Mouse (Mus musculus) lung, postnatal 14 days (tissue): ENCODE measurements around the gene Ntn5.

ENCODE experiments used
- DNase-seq: peaks from one replicate; pipeline ENCODE4 v3.0.0; 2021

Ntn5 gene

GRCm38 (mm10) chr7:45713881-45714520 lies 30.2 kb downstream of the Ntn5 start:
- DNase-seq = no peak

GRCm38 (mm10) chr7:45714630-45715089 lies 30.8 kb downstream of the Ntn5 start:
- no peak for DNase-seq

GRCm38 (mm10) chr7:45715090-45715708 lies 31.4 kb downstream of the Ntn5 start, which contains the start of gene Rpl18:
Rpl18 (plus strand) TSS chr7:45715457.
- peak; percentile 98 for DNase-seq

- no peak for DNase-seq
These were observed 32.1 kb downstream of the Ntn5 start for GRCm38 (mm10) chr7:45715741-45716459.

- DNase-seq = no peak
These were observed 32.6 kb downstream of the Ntn5 start for GRCm38 (mm10) chr7:45716460-45716857.

- no peak for DNase-seq
These were observed 33.4 kb downstream of the Ntn5 start for GRCm38 (mm10) chr7:45716952-45717917.

GRCm38 (mm10) chr7:45717918-45718297 lies 34.1 kb downstream of the Ntn5 start, which contains the start of gene Sphk2:
Sphk2 (minus strand) TSS chr7:45718002.
- DNase-seq = peak; percentile 99

- DNase-seq = no peak
These were observed 34.5 kb downstream of the Ntn5 start for GRCm38 (mm10) chr7:45718331-45718730.

GRCm38 (mm10) chr7:45719180-45719579 lies 35.4 kb downstream of the Ntn5 start:
- no peak for DNase-seq

GRCm38 (mm10) chr7:45719738-45720412 lies 36.1 kb downstream of the Ntn5 start:
- no peak for DNase-seq

GRCm38 (mm10) chr7:45720413-45721233 lies 36.8 kb downstream of the Ntn5 start, which contains the start of gene Fam83e:
Fam83e (plus strand) TSS chr7:45721212.
- DNase-seq = no peak

GRCm38 (mm10) chr7:45721234-45721571 lies 37.4 kb downstream of the Ntn5 start:
- no peak for DNase-seq

GRCm38 (mm10) chr7:45721642-45722347 lies 38.0 kb downstream of the Ntn5 start:
- DNase-seq = no peak

GRCm38 (mm10) chr7:45722348-45722713 lies 38.5 kb downstream of the Ntn5 start:
- no peak for DNase-seq

- no peak for DNase-seq
These were observed 39.5 kb downstream of the Ntn5 start for GRCm38 (mm10) chr7:45723301-45723700.

- DNase-seq = no peak
These were observed 40.0 kb downstream of the Ntn5 start for GRCm38 (mm10) chr7:45723781-45724180.

- DNase-seq = no peak
These were observed 41.3 kb downstream of the Ntn5 start for GRCm38 (mm10) chr7:45725151-45725550.

- DNase-seq = no peak
These were observed 41.9 kb downstream of the Ntn5 start, which contains the start of gene Spaca4 for GRCm38 (mm10) chr7:45725713-45726112. Spaca4 (minus strand) TSS chr7:45725813.

- DNase-seq = no peak
These were observed 42.6 kb downstream of the Ntn5 start for GRCm38 (mm10) chr7:45726419-45726818.

- DNase-seq = no peak
These were observed 43.8 kb downstream of the Ntn5 start for GRCm38 (mm10) chr7:45727625-45728024.
